Mouse (Mus musculus) spleen, postnatal 10 days (tissue): ENCODE results near the gene Padi2.

Experiments used
- DNase-seq, 2 experiments: peaks; one replicate each; pipeline ENCODE4 v3.0.0; 2021 to 2022; ENCODE audit warnings: low spot score in 2 of 2

The Padi2 gene

GRCm38 (mm10) chr4:140919974-140920836 is 14.1 kb downstream of the Padi2 start:
- no peak for DNase-seq

GRCm38 (mm10) chr4:140922508-140922907 is 16.4 kb downstream of the Padi2 start:
- DNase-seq: no peak

GRCm38 (mm10) chr4:140925648-140926047 is 19.5 kb downstream of the Padi2 start:
- DNase-seq: no peak

- no peak for DNase-seq
These were observed 22.2 kb downstream of the Padi2 start for GRCm38 (mm10) chr4:140928349-140928748.

GRCm38 (mm10) chr4:140929745-140930144 is 23.6 kb downstream of the Padi2 start:
- DNase-seq: no peak

GRCm38 (mm10) chr4:140930900-140931470 is 24.8 kb downstream of the Padi2 start:
- DNase-seq: no peak

- no peak for DNase-seq
These were observed 29.5 kb downstream of the Padi2 start for GRCm38 (mm10) chr4:140935643-140936042.

- DNase-seq: peak in 1 of 2 experiments; percentile 65
These were observed 38.2 kb downstream of the Padi2 start for GRCm38 (mm10) chr4:140944356-140944755.

- DNase-seq: peak; percentile 44 to 57
These were observed 38.9 kb downstream of the Padi2 start for GRCm38 (mm10) chr4:140944961-140945442.

- DNase-seq: no peak
These were observed 39.4 kb downstream of the Padi2 start for GRCm38 (mm10) chr4:140945571-140945970.

- DNase-seq: no peak
These were observed 39.9 kb downstream of the Padi2 start for GRCm38 (mm10) chr4:140946048-140946447.

- no peak for DNase-seq
These were observed 40.5 kb downstream of the Padi2 start for GRCm38 (mm10) chr4:140946580-140947205.

- DNase-seq: no peak
These were observed 41.6 kb downstream of the Padi2 start for GRCm38 (mm10) chr4:140947487-140948440.

GRCm38 (mm10) chr4:140948481-140948880 is 42.3 kb downstream of the Padi2 start:
- DNase-seq: peak in 1 of 2 experiments; percentile 46

GRCm38 (mm10) chr4:140949052-140949451 is 42.9 kb downstream of the Padi2 start:
- DNase-seq: no peak

- no peak for DNase-seq
These were observed 43.5 kb downstream of the Padi2 start for GRCm38 (mm10) chr4:140949616-140950015.

GRCm38 (mm10) chr4:140950574-140950973 is 44.4 kb downstream of the Padi2 start:
- no peak for DNase-seq

- peak in 1 of 2 experiments; percentile 47 for DNase-seq
These were observed 45.9 kb downstream of the Padi2 start for GRCm38 (mm10) chr4:140951861-140952641.

GRCm38 (mm10) chr4:140957131-140957702 is 51.1 kb downstream of the Padi2 start:
- DNase-seq: no peak

GRCm38 (mm10) chr4:140957725-140958124 is 51.6 kb downstream of the Padi2 start:
- peak; percentile 78 to 85 for DNase-seq
